Mouse (Mus musculus) spleen, adult 2 months (tissue): ENCODE measurements around the gene Cpne8. TPM values are rescaled to one million over a fixed set of nuclear protein-coding genes. Genes with fewer than 3 reads are reported as not detected.
"Not testable (repeated sequence)": the region's sequence is repeated elsewhere in the genome, so short reads cannot be mapped to it uniquely, and the experiment has no call there.

Experiments used
- DNase-seq, 2 experiments: peaks; one replicate each; pipeline versions ENCODE4 v3.0.0 to v3.0.0-alpha.2; 2012 to 2021; ENCODE audit warnings: low spot score in 2 of 2, low read depth in 1 of 2
- H3K27ac ChIP-seq: fragments of 200-500 bp; 2 replicates; pipeline ENCODE4 v1.5.1; 2012; ENCODE audit warnings: low read length, inconsistent platforms; ENCODE audit not compliant: insufficient read depth
- H3K27me3 ChIP-seq: fragments of 200-500 bp; 2 replicates; pipeline ENCODE4 v1.6.1; 2012; ENCODE audit warnings: mild to moderate bottlenecking, moderate library complexity, low read length, inconsistent platforms; ENCODE audit not compliant: control insufficient read depth, insufficient read depth
- H3K36me3 ChIP-seq: fragments of 200-500 bp; 2 replicates; pipeline ENCODE4 v1.6.1; 2012; ENCODE audit warnings: mild to moderate bottlenecking, low read length, inconsistent platforms; ENCODE audit not compliant: control insufficient read depth, insufficient read depth
- H3K4me1 ChIP-seq: fragments of 200-500 bp; 2 replicates; pipeline ENCODE4 v1.6.1; 2011; ENCODE audit warnings: inconsistent platforms; ENCODE audit not compliant: control insufficient read depth, insufficient read depth, insufficient read length
- H3K4me3 ChIP-seq: fragments of 200-500 bp; 2 replicates; pipeline ENCODE4 v1.5.1; 2011; ENCODE audit warnings: mild to moderate bottlenecking, inconsistent platforms; ENCODE audit not compliant: insufficient read depth, insufficient read length; ENCODE audit errors: extremely low read depth
- CTCF ChIP-seq: fragments of 200-500 bp; IDR thresholded peaks from 2 replicates; pipeline ENCODE4 v1.5.1; 2011; ENCODE audit warnings: mild to moderate bottlenecking, inconsistent platforms; ENCODE audit not compliant: insufficient read depth, insufficient read length, insufficient replicate concordance; ENCODE audit errors: extremely low read depth
- POLR2A ChIP-seq: fragments of 200-500 bp; IDR thresholded peaks from 2 replicates; pipeline ENCODE4 v1.6.1; 2011; ENCODE audit warnings: low read depth, low read length, inconsistent platforms
- WGBS: fragments of 180-500 bp; shearing (Covaris S2); methylation state at CpG from one replicate; pipeline ENCODE4 v1.1.7; 2018; 5-methylcytosine and 5-hydroxymethylcytosine counted together
- polyA plus RNA-seq: library from polyadenylated mRNA; depleted of rRNA; stranded (reverse); fragments of >200 nt; gene quantifications from 2 replicates; pipeline ENCODE4 v1.2.3, GENCODE M21; 2012

Gene Cpne8
- polyA plus RNA-seq, 1 experiment, result 2.7 TPM

DNA sequence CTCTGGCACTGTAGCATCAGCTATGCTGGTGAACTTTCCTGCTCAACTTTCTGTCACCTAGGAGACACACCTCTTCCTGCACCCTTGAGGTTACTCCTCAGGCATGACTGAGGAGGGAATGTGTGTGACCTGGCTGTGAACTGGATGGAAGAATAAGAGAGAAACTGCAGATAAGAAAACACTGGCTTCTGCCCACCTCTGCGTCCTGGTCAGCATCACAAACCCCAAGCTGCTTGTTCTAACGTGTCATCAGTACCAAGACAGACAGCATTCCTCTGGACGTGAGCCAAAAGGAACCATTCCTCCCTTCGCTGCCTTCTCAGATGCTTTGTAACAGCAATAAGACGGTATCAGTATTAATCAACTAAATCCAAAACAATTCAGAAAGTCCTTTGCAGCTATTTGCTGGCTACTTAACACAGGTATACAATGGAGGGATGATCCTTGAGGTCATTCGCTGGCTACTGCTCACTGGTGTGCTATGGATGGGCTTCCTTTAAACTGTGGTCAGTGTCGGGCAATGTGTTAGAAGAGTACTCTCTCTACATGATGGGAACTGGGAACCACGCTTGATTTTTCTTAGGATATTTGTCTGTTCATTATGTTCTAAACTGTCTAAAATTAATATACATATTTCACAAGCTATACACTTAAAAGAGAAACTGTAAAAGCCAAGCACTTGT, 63.0 kb downstream of the Cpne8 start:
- TF ChIP-seq POLR2A, result no peak
- no peaks in the 10 kb centered on the region for H3K4me1 ChIP-seq
- no peak for DNase-seq
- H3K27ac ChIP-seq, result no peak overlapping the region
- H3K36me3 ChIP-seq, result no peaks in the 10 kb centered on the region
- no peaks in the 10 kb centered on the region for H3K27me3 ChIP-seq
- no peak overlapping the region for H3K4me3 ChIP-seq
- WGBS, result 83% methylated on average over 8 of the region's 8 CpGs

DNA sequence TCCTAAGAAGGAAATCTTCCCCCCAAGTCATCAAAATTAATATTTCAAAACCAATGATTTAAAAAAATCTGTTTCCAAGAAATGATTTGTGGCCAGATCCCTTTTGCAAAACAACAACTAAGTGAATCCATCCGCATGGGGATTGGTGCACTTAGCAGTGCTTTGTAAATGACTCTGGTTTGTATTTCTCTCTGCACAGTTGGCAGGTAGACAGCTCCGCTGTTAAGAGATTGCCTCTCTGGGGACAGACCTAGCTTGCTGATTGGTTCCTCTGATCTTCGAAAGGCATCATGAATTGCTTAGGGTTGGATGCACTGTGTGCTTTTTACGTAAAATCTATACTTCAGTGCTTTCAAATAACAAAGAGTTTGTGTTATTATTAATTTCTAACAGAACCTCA, 68.5 kb downstream of the Cpne8 start:
- not testable (repeated sequence) for H3K4me1 ChIP-seq, H3K27ac ChIP-seq, H3K36me3 ChIP-seq, H3K4me3 ChIP-seq, DNase-seq, H3K27me3 ChIP-seq
- WGBS, result 93% methylated on average over 4 of the region's 4 CpGs

DNA sequence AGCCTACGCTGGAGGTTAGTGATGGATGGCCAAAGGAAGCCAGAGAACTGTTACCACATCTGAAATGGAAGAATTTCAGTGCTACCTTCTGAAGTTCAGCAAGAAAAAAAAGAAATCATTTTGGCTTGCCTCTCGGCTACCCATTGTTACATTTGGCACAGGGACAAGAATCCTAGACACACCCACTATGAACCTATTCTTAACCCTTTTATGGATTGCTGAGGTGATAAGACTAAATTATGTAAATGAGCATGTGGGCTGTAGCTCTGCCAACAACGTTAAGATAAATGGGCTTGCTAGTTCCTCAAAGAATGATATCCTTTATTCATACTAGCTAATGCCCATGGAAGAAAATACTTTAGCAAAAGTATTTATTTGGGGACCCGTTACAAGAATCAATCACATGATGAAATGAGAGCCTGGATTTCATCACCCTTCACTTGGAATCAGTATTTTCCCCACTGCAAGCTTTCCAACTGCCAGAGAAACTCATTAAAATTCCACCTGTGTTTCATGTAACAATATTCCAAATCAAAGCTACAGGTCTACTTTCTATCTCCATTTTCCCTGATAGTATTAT, 69.3 kb downstream of the Cpne8 start:
- DNase-seq, result no peak
- Histone ChIP-seq H3K4me3 (no peak overlapping the region), H3K36me3 (no peaks in the 10 kb centered on the region), H3K27ac (no peak overlapping the region), H3K27me3 (no peaks in the 10 kb centered on the region), H3K4me1 (no peaks in the 10 kb centered on the region)
- WGBS, result 59% methylated on average over 4 of the region's 4 CpGs
- TF ChIP-seq CTCF (no peak), POLR2A (no peak)

DNA sequence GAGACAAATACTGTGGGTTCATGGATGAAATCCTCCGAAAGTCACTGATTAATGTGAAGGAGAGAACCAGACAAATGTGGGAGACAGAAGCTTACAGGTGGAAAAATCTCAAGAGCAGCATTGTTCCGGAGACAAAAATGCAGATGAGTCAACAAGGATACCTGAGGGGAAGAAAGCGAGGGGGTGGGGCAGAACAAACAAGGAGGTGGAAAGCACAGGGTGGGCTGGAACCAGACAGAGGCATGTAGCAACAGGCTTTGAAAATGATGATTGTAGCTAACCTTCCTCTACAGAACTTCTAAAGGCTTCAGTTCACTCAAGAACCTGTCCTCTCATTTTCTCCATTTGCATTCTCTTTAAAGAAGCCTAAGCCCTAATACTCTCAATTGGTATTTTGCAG, 70.9 kb downstream of the Cpne8 start:
- no peaks in the 10 kb centered on the region for H3K36me3 ChIP-seq
- no peaks in the 10 kb centered on the region for H3K27me3 ChIP-seq
- H3K27ac ChIP-seq, result no peak overlapping the region
- DNase-seq, result no peak
- no peak overlapping the region for H3K4me3 ChIP-seq
- H3K4me1 ChIP-seq, result no peaks in the 10 kb centered on the region
- 75% methylated on average over 3 of the region's 3 CpGs for WGBS
- TF ChIP-seq CTCF (no peak), POLR2A (no peak)

DNA sequence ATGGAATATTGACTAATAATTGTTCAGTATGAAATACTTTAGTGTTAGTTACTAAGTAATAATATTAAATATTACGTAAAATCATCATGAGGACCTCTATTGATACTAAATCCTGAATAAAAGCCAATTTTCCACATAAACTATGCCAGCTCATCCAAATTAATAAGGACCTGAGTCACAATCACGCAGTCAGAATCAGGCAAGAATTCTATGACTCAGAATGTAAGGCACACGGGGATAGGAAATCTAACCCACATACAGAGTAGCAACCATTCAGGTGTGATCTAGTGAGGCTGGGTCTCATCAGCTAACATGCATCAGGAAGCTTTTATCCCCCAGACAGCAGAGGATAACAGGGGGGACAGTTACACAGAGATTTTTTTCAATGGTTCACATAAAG, 72.1 kb downstream of the Cpne8 start:
- no peaks in the 10 kb centered on the region for H3K4me1 ChIP-seq
- H3K4me3 ChIP-seq, result no peak overlapping the region
- no peak overlapping the region for H3K27ac ChIP-seq
- TF ChIP-seq CTCF (no peak), POLR2A (no peak)
- no peak for DNase-seq
- H3K27me3 ChIP-seq, result no peaks in the 10 kb centered on the region
- 84% methylated on average over 3 of the region's 3 CpGs for WGBS
- no peaks in the 10 kb centered on the region for H3K36me3 ChIP-seq

DNA sequence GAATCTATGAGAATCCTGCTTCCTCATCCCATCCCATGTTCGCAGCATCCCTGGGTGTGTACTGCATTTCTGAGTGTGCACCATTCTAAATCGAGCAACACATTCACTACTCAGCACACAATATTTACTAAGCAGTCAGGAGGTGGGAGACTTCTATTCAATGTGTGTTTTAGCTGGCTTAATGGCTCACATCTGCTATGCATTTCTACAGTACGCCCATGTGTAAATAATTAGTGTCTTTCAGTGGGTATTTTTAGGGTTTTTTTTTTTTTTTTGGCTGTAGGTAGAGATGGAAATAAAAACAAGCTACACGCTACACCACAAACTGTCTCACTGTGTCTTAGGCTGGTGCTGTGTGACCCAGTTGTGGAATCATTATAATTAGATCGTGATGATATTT, 75.6 kb downstream of the Cpne8 start:
- WGBS, result 86% methylated on average over 5 of the region's 5 CpGs
- Histone ChIP-seq H3K27ac (no peak overlapping the region), H3K4me3 (no peak overlapping the region), H3K4me1 (no peaks in the 10 kb centered on the region), H3K36me3 (no peaks in the 10 kb centered on the region), H3K27me3 (no peaks in the 10 kb centered on the region)
- no peak for TF ChIP-seq CTCF
- TF ChIP-seq POLR2A, result no peak
- DNase-seq, result no peak

DNA sequence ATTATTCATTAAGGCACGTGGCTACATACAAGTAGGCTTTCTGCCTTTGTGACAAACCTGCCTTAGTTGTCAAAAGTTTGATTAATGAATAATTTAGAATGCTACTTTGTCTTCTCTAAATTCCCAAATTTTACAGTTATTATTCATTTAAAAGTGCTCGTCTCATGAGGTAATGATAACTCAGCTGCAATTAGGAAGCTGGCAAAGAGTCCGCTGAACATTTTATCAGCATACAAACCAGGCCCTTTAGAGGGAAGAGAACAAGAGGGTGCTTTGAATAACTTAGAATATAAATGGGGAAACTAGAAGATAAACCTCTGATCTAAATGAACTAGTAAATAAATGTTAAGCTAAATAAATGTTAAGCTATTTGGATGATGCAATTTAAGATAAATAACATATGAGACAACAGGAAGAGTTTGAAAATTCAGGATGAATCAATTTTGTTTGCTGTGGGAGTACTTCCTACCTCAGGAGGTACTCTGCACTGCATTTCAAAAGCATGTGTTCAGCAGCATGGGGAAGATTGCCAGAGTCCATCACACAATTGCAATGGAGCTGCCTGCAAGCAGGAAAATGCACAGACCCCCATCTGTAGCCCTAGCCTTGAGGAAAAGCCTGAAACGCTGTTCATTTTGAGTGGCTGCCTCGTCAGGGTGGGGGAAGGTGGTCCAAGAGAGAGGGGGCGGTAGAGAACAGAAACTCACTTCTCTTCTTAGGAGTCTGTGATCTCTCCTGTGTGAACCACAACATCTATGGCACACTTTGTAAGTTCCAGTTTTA, 81.3 kb downstream of the Cpne8 start:
- Histone ChIP-seq H3K4me3 (no peak overlapping the region), H3K4me1 (no peaks in the 10 kb centered on the region), H3K27me3 (no peaks in the 10 kb centered on the region), H3K27ac (no peak overlapping the region), H3K36me3 (no peaks in the 10 kb centered on the region)
- DNase-seq, result no peak
- TF ChIP-seq POLR2A (no peak), CTCF (no peak)
- WGBS, result 76% methylated on average over 6 of the region's 6 CpGs
